Mouse (Mus musculus) kidney, adult 2 months (tissue): ENCODE measurements around the gene Cox19.

Experiments used
- CTCF ChIP-seq: fragments of 200-500 bp; conservative IDR thresholded peaks from 2 replicates; pipeline ENCODE4 v1.5.1; 2011; ENCODE audit warnings: low read depth, mild to moderate bottlenecking, control low read depth, low read length, moderate library complexity, mixed read lengths; ENCODE audit not compliant: insufficient read depth, insufficient read length
- POLR2A ChIP-seq: fragments of 200-500 bp; IDR thresholded peaks from one replicate; pipeline ENCODE4 v1.6.1; 2011; ENCODE audit warnings: low read depth, low read length, control low read depth

DNA sequence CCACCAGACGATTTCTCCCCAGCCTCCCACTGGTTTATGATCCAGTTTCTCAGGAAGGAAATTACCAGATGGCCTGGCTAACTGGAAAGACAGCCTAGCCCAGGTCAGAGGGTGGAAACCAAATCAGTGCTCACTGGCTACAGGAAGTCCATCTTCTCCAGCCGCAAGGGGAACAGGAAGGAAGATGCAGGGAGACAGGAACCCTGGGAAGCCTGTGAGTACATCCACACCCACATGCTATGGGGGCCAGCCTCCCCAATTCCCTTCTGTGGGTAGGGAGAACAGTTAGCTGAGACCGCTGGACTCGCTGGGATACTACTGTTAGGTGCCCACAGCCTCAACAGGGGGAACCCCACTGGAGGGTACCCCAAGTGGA is 37.0 kb upstream of the Cox19 start:
- no peak for TF ChIP-seq CTCF
- no peak for TF ChIP-seq POLR2A
